Mouse (Mus musculus): ENCODE measurements around the gene Rap1b. TPM values are rescaled to one million over a fixed set of nuclear protein-coding genes. Genes with fewer than 3 reads are reported as not detected.

The Rap1b gene
- polyA plus RNA-seq, 1 experiment from 2014 or later: 123 TPM

GRCm38 (mm10) chr10:117835453-117835852 lies 10.4 kb downstream of the Rap1b start:
- Histone ChIP-seq H3K27me3 (no peaks in the 10 kb centered on the region), H3K36me3 (ENCODE audit: poor library complexity, severe bottlenecking) (no peaks in the 10 kb centered on the region), H3K4me2 (no peak overlapping the region), H3K4me3 (no peak overlapping the region), H3K9ac (no peak overlapping the region), H3K27ac (no peak overlapping the region), H3K4me1 (no peaks in the 10 kb centered on the region), H3K9me3 (replicated peaks) (no peaks in the 10 kb centered on the region)
- WGBS: 72% methylated on average over 5 of the region's 5 CpGs
- no peak for ATAC-seq

GRCm38 (mm10) chr10:117830797-117831196 lies 15.0 kb downstream of the Rap1b start:
- no peaks in the 10 kb centered on the region for H3K4me1 ChIP-seq
- H3K36me3 ChIP-seq (ENCODE audit: poor library complexity, severe bottlenecking): no peaks in the 10 kb centered on the region
- H3K27ac ChIP-seq: no peak overlapping the region
- WGBS: 87% methylated on average over 3 of the region's 3 CpGs
- no peak overlapping the region for H3K9ac ChIP-seq
- no peaks in the 10 kb centered on the region for H3K9me3 ChIP-seq (replicated peaks)
- H3K4me2 ChIP-seq: no peak overlapping the region
- no peak overlapping the region for H3K4me3 ChIP-seq
- no peak for ATAC-seq
- no peaks in the 10 kb centered on the region for H3K27me3 ChIP-seq

DNA sequence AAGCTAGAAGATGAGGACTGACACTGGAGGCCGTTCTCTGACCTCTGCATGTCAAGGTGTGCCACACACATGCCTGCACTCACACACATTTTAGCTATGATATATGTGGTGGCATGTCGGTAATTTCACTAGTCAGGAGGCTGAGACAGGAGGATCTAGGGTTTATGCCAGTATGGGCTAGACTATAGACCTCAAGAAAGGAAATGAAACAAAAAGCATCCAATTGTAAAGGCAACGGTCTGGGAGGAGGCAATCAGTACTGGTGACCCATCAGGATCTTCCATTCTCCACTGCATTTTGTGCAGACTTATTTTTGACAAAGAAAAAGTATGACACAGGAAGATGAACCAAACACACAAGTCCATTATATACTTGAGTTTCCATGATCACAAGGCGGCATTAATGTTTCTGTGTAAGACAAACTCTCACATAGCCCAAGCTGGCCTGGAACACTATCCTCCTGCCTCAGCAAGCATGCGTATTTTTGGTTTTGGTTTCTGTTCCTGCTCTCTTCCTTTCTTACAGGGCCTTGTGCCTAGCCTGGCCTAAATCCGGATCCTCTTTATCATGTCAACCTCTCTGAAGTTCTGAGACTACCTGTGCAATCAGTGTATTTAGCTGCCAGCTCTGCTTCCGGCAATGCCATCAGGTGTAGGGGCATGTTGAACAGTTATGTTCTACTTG lies 16.2 kb downstream of the Rap1b start:
- Histone ChIP-seq H3K4me3 (no peak overlapping the region), H3K9ac (no peak overlapping the region), H3K9me3 (replicated peaks) (no peaks in the 10 kb centered on the region), H3K27ac (no peak overlapping the region), H3K36me3 (ENCODE audit: poor library complexity, severe bottlenecking) (no peaks in the 10 kb centered on the region), H3K4me1 (no peaks in the 10 kb centered on the region), H3K27me3 (no peaks in the 10 kb centered on the region), H3K4me2 (no peak overlapping the region)
- ATAC-seq: no peak
- 95% methylated on average over 7 of the region's 7 CpGs for WGBS

- Histone ChIP-seq H3K27ac (no peak overlapping the region), H3K4me3 (no peak overlapping the region), H3K36me3 (ENCODE audit: poor library complexity, severe bottlenecking) (no peaks in the 10 kb centered on the region), H3K4me2 (no peak overlapping the region), H3K9me3 (replicated peaks) (no peaks in the 10 kb centered on the region), H3K27me3 (no peaks in the 10 kb centered on the region), H3K4me1 (no peaks in the 10 kb centered on the region), H3K9ac (no peak overlapping the region)
- 82% methylated on average over 4 of the region's 4 CpGs for WGBS
- ATAC-seq: no peak
Observed at GRCm38 (mm10) chr10:117829022-117829421, 16.8 kb downstream of the Rap1b start.

DNA sequence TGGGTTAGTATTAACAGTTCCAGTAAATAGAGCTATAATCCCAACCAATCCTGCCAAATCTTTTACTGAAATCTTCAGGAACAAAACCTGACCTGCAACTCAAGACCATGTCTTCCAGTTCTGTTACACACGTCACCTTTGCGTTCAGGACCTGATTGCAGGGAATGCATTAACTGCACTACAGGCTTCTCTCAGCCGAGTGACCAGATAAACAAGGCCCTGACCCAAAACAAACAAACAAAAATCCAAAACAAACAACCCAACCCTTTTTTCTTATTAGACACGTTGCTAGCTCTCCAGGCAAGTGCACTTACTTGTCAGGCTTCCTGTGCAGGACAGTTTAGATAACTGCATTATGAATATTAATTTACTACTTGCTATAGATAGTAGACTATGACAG lies 17.3 kb downstream of the Rap1b start:
- Histone ChIP-seq H3K9me3 (replicated peaks) (no peaks in the 10 kb centered on the region), H3K4me3 (no peak overlapping the region), H3K27ac (no peak overlapping the region), H3K27me3 (no peaks in the 10 kb centered on the region), H3K4me2 (no peak overlapping the region), H3K36me3 (ENCODE audit: poor library complexity, severe bottlenecking) (peaks cover 2% of the 10 kb centered on the region; the same call in 1 of the 2 replicates), H3K4me1 (no peaks in the 10 kb centered on the region), H3K9ac (no peak overlapping the region)
- WGBS: 88% methylated on average over 4 of the region's 4 CpGs
- no peak for ATAC-seq

DNA sequence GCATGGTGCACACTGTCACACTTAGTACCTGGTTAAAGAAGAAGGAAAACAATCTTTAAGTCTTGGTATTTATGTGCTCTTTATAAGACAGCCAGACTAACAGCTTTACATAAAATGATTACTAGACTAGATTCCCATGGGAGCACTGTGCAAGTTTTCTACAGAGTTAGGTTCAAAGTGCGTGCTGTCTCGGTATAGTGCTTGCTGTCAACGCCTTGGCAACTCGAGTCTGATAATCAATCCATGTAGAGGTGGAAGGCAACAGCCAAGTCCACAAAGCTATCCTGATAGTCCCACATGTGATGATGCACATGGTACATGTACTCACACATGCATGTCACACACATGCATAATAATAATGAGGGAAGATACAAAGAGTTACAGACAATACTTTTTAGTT lies 21.2 kb downstream of the Rap1b start:
- Histone ChIP-seq H3K4me1 (no peaks in the 10 kb centered on the region), H3K27me3 (no peaks in the 10 kb centered on the region), H3K4me2 (no peak overlapping the region), H3K9me3 (replicated peaks) (no peaks in the 10 kb centered on the region), H3K27ac (no peak overlapping the region), H3K9ac (no peak overlapping the region), H3K36me3 (ENCODE audit: poor library complexity, severe bottlenecking) (peaks cover 38% of the 10 kb centered on the region), H3K4me3 (no peak overlapping the region)
- no peak for ATAC-seq
- WGBS: 92% methylated on average over 4 of the region's 4 CpGs

GRCm38 (mm10) chr10:117824139-117824538 lies 21.7 kb downstream of the Rap1b start:
- Histone ChIP-seq H3K4me1 (no peaks in the 10 kb centered on the region), H3K27ac (no peak overlapping the region), H3K27me3 (no peaks in the 10 kb centered on the region), H3K4me3 (no peak overlapping the region), H3K36me3 (ENCODE audit: poor library complexity, severe bottlenecking) (peaks cover 43% of the 10 kb centered on the region), H3K4me2 (no peak overlapping the region), H3K9me3 (replicated peaks) (no peaks in the 10 kb centered on the region), H3K9ac (no peak overlapping the region)
- ATAC-seq: no peak
- WGBS: 66% methylated on average over 4 of the region's 4 CpGs

DNA sequence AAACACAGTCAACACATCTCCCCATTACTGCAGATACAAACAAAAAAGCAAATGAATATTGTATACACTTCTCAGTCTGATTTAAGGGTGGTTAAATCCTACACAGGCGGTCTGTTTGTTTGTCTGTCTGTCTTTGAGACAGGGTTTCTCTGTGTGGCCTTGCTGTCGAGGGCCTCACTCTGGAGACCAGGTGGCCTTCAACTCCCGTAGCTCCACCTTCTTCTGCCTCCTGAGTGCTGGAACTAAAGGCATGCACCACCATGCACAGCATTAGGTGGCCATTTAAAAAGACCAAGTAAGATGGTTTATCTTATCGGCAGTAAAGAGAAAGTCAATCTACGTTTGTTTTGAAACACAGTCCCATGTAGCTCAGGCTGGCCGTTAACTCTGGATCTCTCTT lies 22.5 kb downstream of the Rap1b start:
- H3K36me3 ChIP-seq (ENCODE audit: poor library complexity, severe bottlenecking): peaks cover 51% of the 10 kb centered on the region

GRCm38 (mm10) chr10:117818600-117818999 lies 27.2 kb downstream of the Rap1b start:
- H3K36me3 ChIP-seq (ENCODE audit: poor library complexity, severe bottlenecking): peaks cover 84% of the 10 kb centered on the region
- no peaks in the 10 kb centered on the region for H3K27me3 ChIP-seq
- no peak overlapping the region for H3K27ac ChIP-seq
- no peak overlapping the region for H3K4me2 ChIP-seq
- no peak overlapping the region for H3K9ac ChIP-seq
- H3K4me1 ChIP-seq: no peaks in the 10 kb centered on the region
- no peak for ATAC-seq
- H3K9me3 ChIP-seq (replicated peaks): no peaks in the 10 kb centered on the region
- 85% methylated on average over 6 of the region's 6 CpGs for WGBS
- no peak overlapping the region for H3K4me3 ChIP-seq

More for the DNA sequence above, 22.5 kb downstream of the Rap1b start:
- no peak overlapping the region for H3K4me3 ChIP-seq
- no peak for ATAC-seq
- H3K9ac ChIP-seq: no peak overlapping the region
- H3K9me3 ChIP-seq (replicated peaks): no peaks in the 10 kb centered on the region
- H3K4me1 ChIP-seq: no peaks in the 10 kb centered on the region
- WGBS: 89% methylated on average over 6 of the region's 6 CpGs
- no peak overlapping the region for H3K27ac ChIP-seq
- H3K27me3 ChIP-seq: no peaks in the 10 kb centered on the region
- H3K4me2 ChIP-seq: no peak overlapping the region

DNA sequence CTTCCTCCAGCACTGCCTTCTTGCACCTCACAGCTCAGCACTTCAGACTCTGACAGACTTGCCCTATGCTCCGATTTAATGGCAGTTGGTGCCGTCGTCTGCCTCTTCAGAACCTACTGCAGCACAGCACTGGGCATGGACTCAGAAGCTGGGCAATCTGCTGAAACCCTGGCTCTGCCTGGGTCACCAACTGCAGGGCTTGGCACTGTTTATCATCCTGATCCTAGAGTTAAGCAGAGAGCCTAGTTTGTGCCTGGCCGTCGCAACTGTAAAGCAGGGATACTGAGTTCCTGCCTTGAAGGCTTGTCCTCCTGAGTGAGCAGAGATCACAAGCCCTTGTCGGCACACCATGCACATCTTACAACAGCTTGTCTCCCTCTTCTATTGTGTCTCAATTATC lies 29.1 kb downstream of the Rap1b start:
- H3K36me3 ChIP-seq (ENCODE audit: poor library complexity, severe bottlenecking): peaks cover 81% of the 10 kb centered on the region
- no peak overlapping the region for H3K27ac ChIP-seq
- no peaks in the 10 kb centered on the region for H3K9me3 ChIP-seq (replicated peaks)
- 93% methylated on average over 6 of the region's 6 CpGs for WGBS
- no peak overlapping the region for H3K4me2 ChIP-seq
- no peak overlapping the region for H3K4me3 ChIP-seq
- H3K9ac ChIP-seq: no peak overlapping the region
- H3K4me1 ChIP-seq: no peaks in the 10 kb centered on the region
- ATAC-seq: no peak
- H3K27me3 ChIP-seq: no peaks in the 10 kb centered on the region

- 0 out of 2 replicates have a peak, but pooled peaks cover 3% of the 10 kb centered on the region for H3K4me1 ChIP-seq
- no peak overlapping the region for H3K4me3 ChIP-seq
- peaks cover 48% of the 10 kb centered on the region for H3K36me3 ChIP-seq (ENCODE audit: poor library complexity, severe bottlenecking)
- 95% methylated on average over 2 of the region's 2 CpGs for WGBS
- no peaks in the 10 kb centered on the region for H3K27me3 ChIP-seq
- no peaks in the 10 kb centered on the region for H3K9me3 ChIP-seq (replicated peaks)
- ATAC-seq: no peak
- H3K4me2 ChIP-seq: no peak overlapping the region
- no peak overlapping the region for H3K27ac ChIP-seq
- no peak overlapping the region for H3K9ac ChIP-seq
Observed at GRCm38 (mm10) chr10:117812501-117812900, 33.3 kb downstream of the Rap1b start.

DNA sequence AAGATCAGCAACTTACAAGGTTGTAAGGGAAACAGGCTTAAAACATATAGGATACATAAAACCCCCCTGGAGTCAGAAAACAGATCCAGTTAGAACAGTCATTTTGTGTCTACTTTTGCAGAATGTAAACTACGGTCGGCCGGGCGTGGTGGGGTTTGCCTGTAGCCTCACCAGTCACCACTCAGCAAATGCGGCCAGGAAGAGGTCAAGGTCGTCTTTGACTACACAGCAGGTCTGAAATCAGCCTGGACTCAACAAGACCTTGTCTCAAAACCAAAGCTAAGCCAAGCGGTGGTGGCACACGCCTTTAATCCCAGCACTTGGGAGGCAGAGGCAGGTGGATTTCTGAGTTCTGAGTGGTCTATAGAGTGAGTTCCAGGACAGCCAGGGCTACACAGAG lies 34.3 kb downstream of the Rap1b start:
- Histone ChIP-seq H3K4me2 (no peak overlapping the region), H3K4me1 (0 out of 2 replicates have a peak, but pooled peaks cover 3% of the 10 kb centered on the region), H3K27me3 (no peaks in the 10 kb centered on the region), H3K9me3 (replicated peaks) (no peaks in the 10 kb centered on the region), H3K36me3 (ENCODE audit: poor library complexity, severe bottlenecking) (peaks cover 41% of the 10 kb centered on the region), H3K27ac (no peak overlapping the region), H3K9ac (no peak overlapping the region), H3K4me3 (no peak overlapping the region)
- no peak for ATAC-seq
- WGBS: 93% methylated on average over 8 of the region's 8 CpGs

- ATAC-seq: no peak
- Histone ChIP-seq H3K9me3 (replicated peaks) (no peaks in the 10 kb centered on the region), H3K27me3 (no peaks in the 10 kb centered on the region), H3K36me3 (ENCODE audit: poor library complexity, severe bottlenecking) (peaks cover 30% of the 10 kb centered on the region), H3K9ac (no peak overlapping the region), H3K4me3 (no peak overlapping the region), H3K4me1 (0 out of 2 replicates have a peak, but pooled peaks cover 3% of the 10 kb centered on the region), H3K4me2 (no peak overlapping the region), H3K27ac (no peak overlapping the region)
- whole genome bisulfite sequencing: 85% methylated on average over 11 of the region's 11 CpGs
Observed at GRCm38 (mm10) chr10:117810506-117810905, 35.3 kb downstream of the Rap1b start.

Measured in forebrain, embryonic 13.5 days (tissue).